Mouse (Mus musculus): ENCODE results near the gene Tmcc2.

The Tmcc2 gene

DNA sequence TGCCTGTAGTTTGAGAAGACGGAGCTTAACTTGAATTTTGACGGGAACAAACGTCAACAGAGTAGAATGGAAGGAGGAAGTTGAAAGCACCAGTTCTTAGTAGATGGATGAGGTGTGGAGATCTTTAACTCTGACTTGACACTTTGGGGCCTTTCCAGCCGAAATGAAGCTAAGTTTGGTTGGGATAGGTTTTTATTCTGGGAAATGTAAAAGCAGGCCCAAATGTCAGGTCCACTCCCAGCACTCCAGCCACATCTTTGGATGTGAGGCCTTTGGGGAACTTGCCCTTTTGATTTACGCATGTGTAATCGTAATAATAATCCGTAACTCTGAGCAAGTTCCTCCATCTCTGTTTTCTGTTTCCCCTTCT lies 74.5 kb downstream of the Tmcc2 start:
- DNase-seq (ENCODE audit: low read depth in 1 of 2, low spot score in 2 of 2) = peak in 1 of 2 experiments; percentile 41

DNA sequence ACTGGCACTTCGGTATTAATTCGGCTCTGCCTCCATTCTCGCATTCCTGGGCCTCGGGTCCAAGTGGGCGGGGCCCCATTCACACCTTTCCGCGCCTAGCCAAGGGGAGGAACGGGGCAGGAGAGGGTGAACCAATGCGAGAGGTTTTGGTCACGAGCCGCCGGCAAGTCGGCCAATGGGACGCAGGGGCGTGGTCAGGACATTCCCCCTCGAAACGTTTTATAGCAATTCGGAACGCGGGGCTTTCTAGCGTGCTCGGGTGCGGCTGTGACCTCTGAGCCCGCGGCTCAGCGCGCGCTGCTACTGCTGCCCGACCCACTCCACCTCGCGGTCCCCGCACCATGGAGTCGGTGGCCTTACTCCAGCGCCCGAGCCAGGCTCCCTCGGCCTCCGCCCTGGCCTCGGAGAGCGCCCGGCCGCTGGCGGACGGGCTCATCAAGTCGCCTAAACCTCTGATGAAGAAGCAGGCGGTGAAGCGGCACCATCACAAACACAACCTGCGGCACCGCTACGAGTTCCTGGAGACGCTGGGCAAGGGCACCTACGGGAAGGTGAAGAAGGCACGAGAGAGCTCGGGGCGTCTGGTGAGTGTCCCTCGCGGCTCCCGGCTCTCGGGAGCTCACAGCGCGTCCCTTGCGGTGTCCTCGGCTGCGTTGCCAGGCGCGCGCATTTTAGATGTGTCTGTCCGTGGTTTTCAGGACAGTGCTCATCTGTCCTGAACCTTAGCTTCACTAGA lies 75.0 kb downstream of the Tmcc2 start, which contains the start of gene Nuak2:
Gene Nuak2, plus strand, starts transcription at position 238 of the 736 bp plus-strand sequence.
- peak; percentile 57 to 79 for DNase-seq (ENCODE audit: low read depth in 1 of 2, low spot score in 2 of 2)

DNA sequence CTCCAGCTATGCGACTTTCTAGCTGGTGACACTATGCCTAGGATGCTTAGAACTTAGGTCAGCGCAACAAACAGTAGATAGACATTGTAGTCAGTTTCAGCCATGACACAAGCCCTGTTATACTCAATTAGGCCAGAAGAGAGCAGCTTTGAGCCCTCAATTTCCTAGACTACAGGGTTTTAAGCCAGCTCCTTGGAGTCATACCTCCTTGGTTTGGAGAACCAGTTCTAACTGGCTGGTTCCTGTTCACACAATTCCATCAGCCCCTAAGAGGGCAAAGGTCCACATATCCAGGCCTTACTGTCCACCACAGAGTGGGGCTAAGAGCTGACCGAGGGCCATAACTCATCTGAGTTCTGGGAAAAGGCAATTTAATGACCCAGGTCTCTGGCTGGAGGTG lies 78.4 kb downstream of the Tmcc2 start:
- peak in 1 of 2 experiments; percentile 44 for DNase-seq (ENCODE audit: low read depth in 1 of 2, low spot score in 2 of 2)

DNA sequence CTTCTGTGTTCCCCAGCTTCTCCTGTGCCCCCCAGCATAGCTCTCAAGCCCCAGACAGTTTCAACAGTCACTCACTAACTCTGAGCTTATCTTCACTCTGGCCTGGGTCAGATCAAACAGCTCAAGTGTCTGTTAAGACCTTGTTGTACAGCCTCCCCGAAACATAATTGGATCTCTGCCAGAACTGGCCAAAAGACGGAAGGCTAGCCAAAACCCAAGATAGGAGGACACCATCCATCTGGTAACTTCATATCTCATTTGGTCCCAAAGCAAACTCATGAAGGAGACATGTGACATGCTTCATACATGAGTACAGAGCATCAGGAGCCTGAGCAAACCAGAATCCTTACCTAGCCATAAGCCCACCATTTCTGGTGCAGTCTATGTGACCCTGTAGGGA lies 79.0 kb downstream of the Tmcc2 start:
- DNase-seq (ENCODE audit: low read depth in 1 of 2, low spot score in 2 of 2) = no peak

DNA sequence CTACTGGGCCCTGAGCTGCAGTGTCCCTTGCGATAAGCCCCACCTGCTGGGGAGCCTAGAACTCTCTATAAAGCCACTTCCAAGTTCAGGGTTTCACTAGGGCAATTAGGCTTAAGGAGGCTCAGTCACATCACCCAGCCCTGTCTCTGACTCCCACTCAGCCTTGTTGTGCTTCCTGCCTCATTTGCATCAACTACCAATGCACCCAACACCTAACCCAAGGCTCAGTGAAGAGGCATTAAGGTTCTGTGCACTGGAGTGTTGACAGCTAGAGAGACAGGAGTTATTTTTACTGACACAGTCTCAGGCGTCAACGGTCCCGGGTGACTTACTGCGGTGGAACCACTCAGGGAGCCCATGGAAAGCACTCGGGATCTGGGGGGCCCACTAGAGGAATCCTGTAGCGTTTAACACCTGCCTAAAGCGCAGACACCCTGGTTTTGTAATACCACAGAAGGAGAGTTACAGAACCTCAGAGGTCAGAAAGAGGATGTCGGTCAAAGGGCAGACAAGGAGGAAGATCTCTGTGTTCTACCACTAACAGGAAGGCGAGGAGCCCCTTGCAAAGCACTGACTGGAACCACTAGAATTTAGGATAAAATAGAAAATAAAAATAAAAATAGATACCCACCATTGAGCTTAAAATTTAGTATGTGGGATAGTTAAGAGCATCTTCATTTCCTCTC lies 79.8 kb downstream of the Tmcc2 start:
- no peak for DNase-seq (ENCODE audit: low read depth in 1 of 2, low spot score in 2 of 2)

DNA sequence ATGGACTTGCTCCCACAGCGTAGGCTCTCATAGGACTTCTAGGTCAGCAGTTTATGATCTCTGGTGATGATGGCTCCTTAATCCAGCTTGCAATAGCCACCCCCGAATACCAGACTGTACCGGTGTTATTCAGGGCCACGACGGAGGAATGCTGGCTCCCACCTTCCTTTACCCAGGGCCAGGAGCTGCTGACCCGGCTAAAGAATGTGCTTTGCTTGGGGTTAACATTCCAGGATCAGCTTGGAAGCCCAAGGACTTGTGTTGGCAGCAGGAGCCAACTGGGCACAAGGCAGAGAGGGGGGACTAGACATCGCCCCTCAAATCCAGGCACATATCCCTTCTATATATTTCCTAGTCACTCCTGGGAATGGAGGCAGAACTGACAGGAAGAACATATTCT lies 80.3 kb downstream of the Tmcc2 start:
- no peak for DNase-seq (ENCODE audit: low read depth in 1 of 2, low spot score in 2 of 2)

DNA sequence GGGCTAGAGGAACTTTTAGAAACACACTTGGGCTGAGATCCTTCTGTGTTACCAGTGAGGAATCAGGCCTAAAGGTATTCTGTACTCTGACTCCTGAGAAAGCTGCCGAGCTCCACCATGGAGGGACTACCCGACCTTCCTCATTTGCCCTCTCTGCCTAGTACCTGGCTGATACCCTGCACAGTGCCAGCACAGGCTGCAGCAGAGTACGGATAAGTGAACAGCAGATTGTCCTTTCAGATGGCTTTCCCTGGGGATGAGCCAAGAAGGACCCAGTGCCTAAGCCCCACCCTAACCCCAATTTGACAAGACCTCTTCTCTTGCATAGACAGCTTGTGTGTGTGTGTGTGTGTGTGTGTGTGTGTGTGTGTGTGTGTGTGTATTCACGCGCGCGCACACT lies 82.4 kb downstream of the Tmcc2 start:
- no peak for DNase-seq (ENCODE audit: low read depth in 1 of 2, low spot score in 2 of 2)

DNA sequence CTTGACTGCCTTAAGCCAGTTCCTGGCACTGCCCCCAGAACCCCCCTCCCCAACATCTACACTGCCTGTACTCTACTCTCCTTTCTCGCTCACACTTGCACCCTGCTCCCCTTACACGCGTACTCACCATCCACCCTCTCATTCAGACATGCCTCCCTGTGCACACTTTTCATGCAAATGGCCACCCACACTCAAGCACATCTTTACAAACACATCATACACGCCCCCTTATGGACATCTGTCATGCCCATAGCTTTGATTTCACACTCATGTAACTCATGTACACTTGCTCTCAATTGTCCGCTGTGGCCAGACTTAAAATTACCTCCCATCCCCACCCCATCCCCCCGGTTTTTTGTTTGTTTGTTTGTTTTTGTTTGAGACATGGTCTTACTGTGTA lies 83.1 kb downstream of the Tmcc2 start:
- no peak for DNase-seq (ENCODE audit: low read depth in 1 of 2, low spot score in 2 of 2)

DNA sequence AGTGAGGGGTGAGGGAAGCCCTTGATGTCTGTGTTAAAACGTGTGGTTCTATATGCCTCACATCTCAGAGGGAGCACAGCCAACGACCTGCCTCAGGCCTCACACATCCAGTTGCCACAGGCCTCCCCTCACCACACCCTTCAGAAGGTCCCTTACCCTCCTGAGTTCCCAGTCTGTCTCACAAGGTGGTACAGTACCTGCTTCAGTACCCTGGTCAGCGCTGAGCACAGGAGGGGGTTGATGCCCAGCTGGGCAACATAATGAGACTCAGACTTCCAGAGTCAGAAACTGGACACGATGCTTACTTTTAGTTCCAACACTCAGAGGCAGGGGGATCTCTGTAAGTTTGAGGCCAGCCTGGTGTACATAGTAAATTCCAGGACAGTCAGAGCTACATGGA lies 84.3 kb downstream of the Tmcc2 start:
- no peak for DNase-seq (ENCODE audit: low read depth in 1 of 2, low spot score in 2 of 2)
